Mouse (Mus musculus): ENCODE data around the gene Ngly1.

- no peak for TF ChIP-seq TAL1 (IDR thresholded peaks at IDR 0.05; ENCODE audit: low read length)
- no peak for TF ChIP-seq GATA1 (IDR thresholded peaks at IDR 0.05; ENCODE audit: low read length)
These were observed 76.1 kb downstream of the Ngly1 start for GRCm38 (mm10) chr14:16325208-16325607.
